Mouse (Mus musculus) liver, embryonic 11.5 days (tissue): ENCODE data around the gene Efcab8. TPM values are rescaled to one million over a fixed set of nuclear protein-coding genes. Genes with fewer than 3 reads are reported as not detected.
"Not testable (repeated sequence)": the region's sequence is repeated elsewhere in the genome, so short reads cannot be mapped to it uniquely, and the experiment has no call there.

ENCODE experiments used
- ATAC-seq: fragments of 200-750 bp; cut with Nextera tagmentation; replicated peaks from 2 replicates; pipeline ENCODE4 v1.8.0; 2017; ENCODE audit warnings: moderate number of reproducible peaks, mild to moderate bottlenecking, moderate TSS enrichment, moderate library complexity; ENCODE audit not compliant: low FRiP score
- DNase-seq: peaks from one replicate; pipeline ENCODE4 v3.0.0-alpha.2; 2017; ENCODE audit warnings: low spot score
- H3K27ac ChIP-seq: fragments of 300-500 bp; sonication (generic); 2 replicates; pipeline ENCODE4 v1.5.1; 2014; ENCODE audit warnings: mild to moderate bottlenecking, low read depth, low read length, control low read depth
- H3K27me3 ChIP-seq: fragments of 300-500 bp; sonication (generic); replicated peaks from 2 replicates; pipeline ENCODE4 v1.6.1; 2014; ENCODE audit warnings: low read length, mixed read lengths; ENCODE audit not compliant: control insufficient read depth, insufficient read depth
- H3K36me3 ChIP-seq: fragments of 300-500 bp; sonication (generic); 2 replicates; pipeline ENCODE4 v1.6.1; 2014; ENCODE audit warnings: mild to moderate bottlenecking, low read length, moderate library complexity, mixed read lengths; ENCODE audit not compliant: control insufficient read depth, insufficient read depth
- H3K4me1 ChIP-seq: fragments of 300-500 bp; sonication (generic); replicated peaks from 2 replicates; pipeline ENCODE4 v1.6.1; 2014; ENCODE audit warnings: low read length, mixed read lengths; ENCODE audit not compliant: control insufficient read depth, insufficient read depth
- H3K4me2 ChIP-seq: fragments of 300-500 bp; sonication (generic); 2 replicates; pipeline ENCODE4 v1.6.1; 2014; ENCODE audit warnings: mild to moderate bottlenecking, control low read depth, moderate library complexity
- H3K4me3 ChIP-seq: fragments of 300-500 bp; sonication (generic); 2 replicates; pipeline ENCODE4 v1.5.1; 2014; ENCODE audit warnings: low read depth, low read length, control low read depth
- H3K9ac ChIP-seq: fragments of 300-500 bp; sonication (generic); 2 replicates; pipeline ENCODE4 v1.6.1; 2014; ENCODE audit warnings: low read depth, low read length, control low read depth
- H3K9me3 ChIP-seq: fragments of 300-500 bp; sonication (generic); 2 replicates; pipeline ENCODE4 v1.6.1; 2016; ENCODE audit warnings: low read length, inconsistent platforms, mixed read lengths; ENCODE audit not compliant: control insufficient read depth
- WGBS: fragments of 180-500 bp; shearing (Covaris S2); extraction: QIAGEN DNeasy Blood & Tissue Kit; methylation state at CpG from one replicate; pipeline ENCODE4 v1.1.7; 2014; 5-methylcytosine and 5-hydroxymethylcytosine counted together
- polyA plus RNA-seq: library from polyadenylated mRNA; unstranded; fragments of >200 nt; fragmentation: Nextera tagmentation; extraction: Ambion mirVana; gene quantifications from 2 replicates; pipeline ENCODE4 v1.2.1, GENCODE M21; 2014

Gene Efcab8
- polyA plus RNA-seq, 1 experiment from 2014 or later, result 0.07 TPM

DNA sequence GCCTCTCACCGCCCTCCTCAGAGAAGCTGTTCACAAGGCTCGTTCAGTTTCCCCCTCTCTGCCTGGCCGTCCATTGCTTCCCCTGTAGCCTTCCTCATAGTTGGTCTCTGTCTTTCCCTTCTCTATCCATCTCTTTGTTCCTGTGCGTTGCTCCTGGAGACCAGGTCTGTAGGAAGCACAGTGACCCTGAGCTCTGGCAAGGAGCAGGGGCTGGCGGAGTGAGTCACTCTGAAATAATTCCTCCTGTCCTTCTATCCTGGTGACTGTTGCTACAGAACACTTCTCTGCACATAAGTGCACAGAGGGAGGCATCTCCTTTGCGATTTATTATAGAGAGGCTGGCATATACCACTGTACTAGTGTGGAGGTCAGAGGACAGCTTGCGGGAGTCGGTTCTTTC lies 28.4 kb downstream of the Efcab8 start:
- DNase-seq (no peak), ATAC-seq (no peak)
- 82% methylated on average over 8 of the region's 8 CpGs for WGBS
- Histone ChIP-seq H3K9me3 (no peaks in the 10 kb centered on the region), H3K4me3 (no peak overlapping the region), H3K4me2 (no peak overlapping the region), H3K36me3 (no peaks in the 10 kb centered on the region), H3K9ac (no peak overlapping the region), H3K4me1 (no peaks in the 10 kb centered on the region), H3K27ac (no peak overlapping the region), H3K27me3 (no peaks in the 10 kb centered on the region)

DNA sequence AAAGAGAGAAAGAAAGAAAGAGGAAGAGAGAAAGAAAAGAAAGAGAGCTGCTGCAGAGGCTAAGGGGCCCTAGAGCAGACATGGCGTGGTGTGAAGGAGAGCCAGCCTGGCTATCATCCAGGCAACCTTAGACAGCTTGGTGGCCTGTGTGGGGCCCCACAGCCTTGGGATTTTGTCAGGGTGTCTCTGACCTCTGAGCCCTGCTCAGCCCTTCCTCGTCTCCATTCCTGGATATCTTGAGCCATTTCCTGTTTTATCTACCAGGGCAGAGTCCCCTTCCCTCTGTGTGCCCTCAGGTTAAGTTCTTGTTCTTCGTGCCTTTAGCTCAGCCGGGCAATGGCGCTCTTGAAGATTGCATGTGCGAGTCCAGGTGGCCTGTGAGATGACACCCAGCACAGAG lies 29.1 kb downstream of the Efcab8 start:
- no peaks in the 10 kb centered on the region for H3K27me3 ChIP-seq
- H3K4me3 ChIP-seq, result no peak overlapping the region
- DNase-seq (no peak), ATAC-seq (no peak)
- H3K4me1 ChIP-seq, result no peaks in the 10 kb centered on the region
- no peak overlapping the region for H3K9ac ChIP-seq
- H3K4me2 ChIP-seq, result no peak overlapping the region
- WGBS, result 73% methylated on average over 6 of the region's 6 CpGs
- H3K36me3 ChIP-seq, result no peaks in the 10 kb centered on the region
- no peaks in the 10 kb centered on the region for H3K9me3 ChIP-seq
- H3K27ac ChIP-seq, result no peak overlapping the region

DNA sequence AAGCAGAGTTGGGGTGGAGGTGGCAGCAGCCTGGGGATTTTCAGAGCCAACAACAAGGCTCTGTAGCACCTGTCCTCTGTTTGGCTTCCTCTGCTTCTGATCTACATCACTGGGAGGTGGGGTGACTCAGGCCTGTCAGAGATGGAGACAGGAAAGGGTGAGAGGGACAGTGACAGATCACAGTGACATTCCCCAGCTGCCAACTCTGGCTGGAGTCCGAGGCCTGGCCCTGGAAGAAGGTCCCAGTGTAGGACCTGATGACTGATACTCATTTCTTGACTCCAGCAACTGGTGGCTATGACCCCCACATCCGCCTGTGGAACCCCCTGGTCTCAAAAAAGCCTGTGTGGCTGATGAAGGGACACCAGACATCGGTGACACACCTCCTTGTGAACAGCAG lies 30.2 kb downstream of the Efcab8 start:
- no peaks in the 10 kb centered on the region for H3K36me3 ChIP-seq
- WGBS, result 54% methylated on average over 3 of the region's 3 CpGs
- H3K27ac ChIP-seq, result no peak overlapping the region
- no peaks in the 10 kb centered on the region for H3K4me1 ChIP-seq
- H3K27me3 ChIP-seq, result no peaks in the 10 kb centered on the region; the same call in 1 of the 2 replicates
- no peaks in the 10 kb centered on the region for H3K9me3 ChIP-seq
- ATAC-seq, result no peak
- no peak overlapping the region for H3K4me3 ChIP-seq
- H3K9ac ChIP-seq, result no peak overlapping the region
- no peak for DNase-seq
- no peak overlapping the region for H3K4me2 ChIP-seq

DNA sequence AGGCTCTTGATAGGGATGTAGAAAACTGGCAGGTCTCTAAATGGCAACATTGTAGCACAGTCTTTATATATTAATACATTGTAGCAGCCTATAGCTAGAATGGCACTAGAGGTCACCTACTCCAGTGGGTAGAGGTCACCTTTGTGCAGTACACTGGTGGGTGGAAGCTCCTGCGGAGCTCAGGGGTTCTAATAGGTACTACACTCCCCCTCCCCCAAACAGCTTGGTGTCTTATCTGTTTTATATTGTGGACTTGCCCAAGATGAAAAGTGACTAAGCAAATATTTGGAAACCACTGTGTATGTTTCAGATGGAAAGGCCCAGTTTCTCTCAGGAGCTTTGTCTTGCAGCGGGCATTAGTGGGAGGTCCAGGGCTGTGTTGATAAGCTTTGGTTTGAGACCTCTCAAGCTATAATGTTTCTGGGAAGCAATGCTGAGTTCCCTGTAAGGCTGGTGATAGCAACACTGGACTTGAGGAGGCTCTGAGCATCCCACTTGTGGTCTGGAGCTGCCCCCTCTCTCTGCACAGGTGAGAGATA lies 42.3 kb downstream of the Efcab8 start:
- H3K4me2 ChIP-seq, result no peak overlapping the region
- no peak overlapping the region for H3K27ac ChIP-seq
- H3K9me3 ChIP-seq, result no peaks in the 10 kb centered on the region
- no peaks in the 10 kb centered on the region; the same call in 1 of the 2 replicates for H3K27me3 ChIP-seq
- no peaks in the 10 kb centered on the region for H3K36me3 ChIP-seq
- no peak overlapping the region for H3K9ac ChIP-seq
- WGBS, result 70% methylated on average over 2 of the region's 2 CpGs
- H3K4me3 ChIP-seq, result no peak overlapping the region
- no peaks in the 10 kb centered on the region for H3K4me1 ChIP-seq
- no peak for DNase-seq
- no peak for ATAC-seq

DNA sequence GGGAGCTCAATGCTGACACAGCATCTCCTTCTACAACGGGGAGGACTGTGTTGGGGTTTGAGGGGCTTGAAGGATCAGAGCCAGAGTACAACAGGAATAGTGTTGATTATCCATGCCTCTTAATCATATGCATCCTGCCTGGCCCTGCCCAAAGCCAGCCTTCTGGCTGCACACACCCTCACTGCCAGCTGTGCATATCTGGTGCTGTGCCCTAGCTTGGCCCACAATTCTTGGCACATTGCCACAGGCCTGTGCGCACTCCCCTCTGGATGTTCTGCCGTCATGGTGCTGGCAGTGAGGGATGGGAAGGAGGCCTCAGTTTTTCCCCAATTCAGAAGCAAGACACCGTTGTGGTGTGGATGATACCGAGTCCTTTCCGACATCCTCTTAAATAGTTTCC lies 44.9 kb downstream of the Efcab8 start:
- Histone ChIP-seq H3K4me1 (no peaks in the 10 kb centered on the region), H3K4me2 (no peak overlapping the region), H3K9me3 (no peaks in the 10 kb centered on the region), H3K4me3 (no peak overlapping the region), H3K27me3 (no peaks in the 10 kb centered on the region; the same call in 1 of the 2 replicates), H3K9ac (no peak overlapping the region), H3K36me3 (no peaks in the 10 kb centered on the region), H3K27ac (no peak overlapping the region)
- WGBS, result 79% methylated on average over 6 of the region's 6 CpGs
- DNase-seq (no peak), ATAC-seq (no peak)

DNA sequence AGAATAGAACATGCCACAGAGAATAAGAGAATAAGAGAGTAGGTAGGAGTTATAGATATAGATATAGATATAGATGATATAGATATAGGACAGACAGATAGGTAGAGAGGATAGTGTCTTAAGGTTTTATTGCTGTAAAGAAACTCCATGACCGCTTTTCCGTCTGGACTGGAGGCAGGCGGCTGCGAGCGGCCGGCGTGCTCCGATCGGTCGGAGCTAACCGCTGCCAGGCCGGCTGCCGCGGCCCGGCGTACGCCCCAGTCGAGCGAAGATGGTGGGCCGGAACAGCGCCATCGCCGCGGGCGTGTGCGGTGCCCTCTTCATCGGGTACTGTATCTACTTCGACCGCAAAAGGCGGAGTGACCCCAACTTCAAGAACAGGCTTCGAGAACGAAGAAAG lies 46.2 kb downstream of the Efcab8 start:
- not testable (repeated sequence) for H3K9me3 ChIP-seq, H3K27ac ChIP-seq, H3K27me3 ChIP-seq, H3K9ac ChIP-seq, H3K4me2 ChIP-seq, H3K4me3 ChIP-seq, ATAC-seq, H3K4me1 ChIP-seq, DNase-seq, H3K36me3 ChIP-seq
- 57% methylated on average over 32 of the region's 32 CpGs for WGBS

DNA sequence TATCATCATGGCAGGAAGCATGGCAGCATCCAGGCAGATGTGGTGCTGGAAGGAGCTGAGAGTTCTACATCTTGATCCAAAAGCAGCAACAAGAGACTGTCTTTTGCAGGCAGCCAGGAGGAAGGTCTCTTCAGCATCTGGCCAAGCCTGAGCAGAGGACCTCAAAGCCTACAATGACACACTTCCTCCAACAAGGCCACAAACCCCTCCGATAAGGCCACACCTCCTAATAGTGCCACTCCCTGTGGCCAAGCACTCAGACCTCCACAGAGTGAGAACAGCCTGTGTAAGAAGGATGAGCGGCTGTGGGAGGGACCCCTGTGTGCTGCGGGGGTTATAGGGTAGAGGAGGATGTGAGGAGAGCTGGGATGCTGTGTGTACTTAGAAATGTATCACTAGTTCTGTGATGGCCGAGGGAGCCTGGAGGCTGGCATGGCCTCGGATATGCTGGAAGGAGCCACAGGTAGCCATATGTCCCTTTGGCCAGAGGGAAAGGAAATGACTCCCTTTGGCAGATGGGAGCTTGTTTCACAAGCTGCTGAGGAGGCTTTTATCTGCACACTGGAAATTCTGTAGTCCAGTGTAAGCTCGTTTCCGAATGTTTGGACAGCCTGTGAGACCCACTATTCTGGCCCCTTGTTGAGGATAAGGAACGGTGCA lies 47.6 kb downstream of the Efcab8 start:
- DNase-seq, result no peak
- no peaks in the 10 kb centered on the region for H3K9me3 ChIP-seq
- WGBS, result 69% methylated on average over 8 of the region's 8 CpGs

DNA sequence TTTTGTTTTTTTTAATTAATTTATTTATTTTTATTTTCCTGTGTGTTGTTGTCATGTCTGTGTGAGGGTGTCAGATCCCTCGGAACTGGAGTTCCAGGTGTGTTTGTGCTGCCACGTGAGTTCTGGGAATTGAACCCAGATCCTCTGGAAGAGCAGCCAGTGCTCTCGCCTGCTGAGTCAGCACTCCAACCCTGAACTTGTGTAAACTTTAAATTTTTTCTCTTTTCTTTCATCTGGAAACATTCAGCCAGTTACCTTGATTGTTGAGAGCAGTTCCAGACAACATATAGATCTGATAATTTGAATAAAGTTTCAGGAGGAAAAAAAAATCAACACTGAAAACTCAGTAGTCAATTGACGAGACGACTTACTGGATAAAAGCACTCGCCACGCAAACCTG lies 49.0 kb downstream of the Efcab8 start:
- 85% methylated on average over 7 of the region's 7 CpGs for WGBS
- DNase-seq, result no peak

More for the DNA sequence above, 47.6 kb downstream of the Efcab8 start:
- H3K27me3 ChIP-seq, result no peaks in the 10 kb centered on the region; the same call in 1 of the 2 replicates
- H3K36me3 ChIP-seq, result no peaks in the 10 kb centered on the region
- no peaks in the 10 kb centered on the region for H3K4me1 ChIP-seq
- no peak overlapping the region for H3K4me2 ChIP-seq
- no peak overlapping the region for H3K4me3 ChIP-seq
- no peak overlapping the region for H3K27ac ChIP-seq
- no peak for ATAC-seq
- H3K9ac ChIP-seq, result no peak overlapping the region

DNA sequence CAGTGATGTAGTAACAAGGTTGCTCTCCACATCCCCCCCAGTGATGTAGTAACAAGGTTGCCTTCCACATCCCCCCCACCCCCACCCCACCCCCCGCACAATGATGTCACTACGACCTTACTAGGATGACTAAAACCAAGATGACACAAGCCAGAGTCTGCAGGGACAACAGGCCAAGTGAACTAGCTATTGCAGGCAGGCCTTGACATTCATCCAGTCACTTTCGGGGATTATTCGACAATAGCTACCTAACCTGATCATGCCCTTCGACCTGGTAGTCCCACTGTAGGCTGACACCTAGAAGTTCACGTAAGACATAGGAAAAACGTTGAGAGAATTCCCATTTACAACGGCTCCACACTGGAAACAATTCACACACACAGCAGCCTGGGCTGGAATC lies 53.6 kb downstream of the Efcab8 start:
- Histone ChIP-seq H3K4me3 (no peak overlapping the region), H3K4me2 (no peak overlapping the region), H3K36me3 (no peaks in the 10 kb centered on the region), H3K4me1 (no peaks in the 10 kb centered on the region), H3K27ac (no peak overlapping the region), H3K9ac (no peak overlapping the region), H3K27me3 (no peaks in the 10 kb centered on the region), H3K9me3 (no peaks in the 10 kb centered on the region)
- DNase-seq (no peak), ATAC-seq (no peak)
- WGBS, result 80% methylated on average over 8 of the region's 8 CpGs

More for the DNA sequence above, 49.0 kb downstream of the Efcab8 start:
- Histone ChIP-seq H3K36me3 (no peaks in the 10 kb centered on the region), H3K9ac (no peak overlapping the region), H3K27ac (no peak overlapping the region), H3K27me3 (no peaks in the 10 kb centered on the region; the same call in 1 of the 2 replicates), H3K4me1 (no peaks in the 10 kb centered on the region), H3K4me2 (no peak overlapping the region), H3K4me3 (no peak overlapping the region), H3K9me3 (no peaks in the 10 kb centered on the region)
- ATAC-seq, result no peak
